Mouse (Mus musculus): Measurements from ENCODE around the gene Slc25a48. TPM values are rescaled to one million over a fixed set of nuclear protein-coding genes. Genes with fewer than 3 reads are reported as not detected.
A peak's percentile ranks its signal among the peaks of the same experiment; 100 is the strongest.

Slc25a48 gene
- polyA plus RNA-seq, 1 experiment from 2014 or later, result 0.05 TPM

GRCm38 (mm10) chr13:56426365-56426764 lies 11.8 kb upstream of the Slc25a48 start, which contains the start of gene Gm3045:
TSS of gene Gm3045 (plus strand) at chr13:56426594.
- Histone ChIP-seq H3K27me3 (peaks cover 52% of the 10 kb centered on the region), H3K4me3 (no peak within 1 kb of the TSS), H3K4me1 (replicated peaks) (peaks cover 2% of the 10 kb centered on the region; the same call in 1 of the 2 replicates), H3K9ac (no peak within 1 kb of the TSS), H3K36me3 (no peaks in the 10 kb centered on the region), H3K4me2 (no peak within 1 kb of the TSS), H3K27ac (no peak within 1 kb of the TSS), H3K9me3 (replicated peaks) (no peaks in the 10 kb centered on the region)
- ATAC-seq (replicated peaks; ENCODE audit: insufficient number of reproducible peaks, insufficient read depth, low FRiP score, low read depth), result no peak
- 66% methylated on average over 4 of the region's 4 CpGs for WGBS

- Histone ChIP-seq H3K4me1 (replicated peaks) (peaks cover 6% of the 10 kb centered on the region), H3K4me3 (no peak overlapping the region), H3K36me3 (no peaks in the 10 kb centered on the region), H3K9me3 (replicated peaks) (no peaks in the 10 kb centered on the region), H3K27ac (no peak overlapping the region), H3K4me2 (no peak overlapping the region), H3K27me3 (peaks cover 42% of the 10 kb centered on the region), H3K9ac (no peak overlapping the region)
- peak; percentile 61; the same call in 1 of the 2 replicates for ATAC-seq (replicated peaks; ENCODE audit: insufficient number of reproducible peaks, insufficient read depth, low FRiP score, low read depth)
- WGBS, result 34% methylated on average over 16 of the region's 16 CpGs
Observed at GRCm38 (mm10) chr13:56428724-56429500, 9.2 kb upstream of the Slc25a48 start.

- H3K9ac ChIP-seq, result no peak overlapping the region
- ATAC-seq (replicated peaks; ENCODE audit: insufficient number of reproducible peaks, insufficient read depth, low FRiP score, low read depth), result no peak
- H3K27me3 ChIP-seq, result peaks cover 56% of the 10 kb centered on the region
Observed at GRCm38 (mm10) chr13:56432496-56432895, 5.7 kb upstream of the Slc25a48 start.

GRCm38 (mm10) chr13:56433466-56433865 lies 4.7 kb upstream of the Slc25a48 start:
- no peak for ATAC-seq (replicated peaks; ENCODE audit: insufficient number of reproducible peaks, insufficient read depth, low FRiP score, low read depth)
- Histone ChIP-seq H3K36me3 (no peaks in the 10 kb centered on the region), H3K4me1 (replicated peaks) (peaks cover 15% of the 10 kb centered on the region), H3K9ac (no peak overlapping the region), H3K27ac (no peak overlapping the region), H3K27me3 (peaks cover 59% of the 10 kb centered on the region), H3K9me3 (replicated peaks) (no peaks in the 10 kb centered on the region), H3K4me2 (no peak overlapping the region), H3K4me3 (no peak overlapping the region)
- WGBS, result 16% methylated on average over 10 of the region's 10 CpGs

More at GRCm38 (mm10) chr13:56432496-56432895, 5.7 kb upstream of the Slc25a48 start:
- H3K27ac ChIP-seq, result no peak overlapping the region
- WGBS, result 81% methylated on average over 11 of the region's 12 CpGs
- H3K4me3 ChIP-seq, result no peak overlapping the region
- no peaks in the 10 kb centered on the region for H3K9me3 ChIP-seq (replicated peaks)
- no peak overlapping the region for H3K4me2 ChIP-seq
- H3K36me3 ChIP-seq, result no peaks in the 10 kb centered on the region
- peaks cover 8% of the 10 kb centered on the region for H3K4me1 ChIP-seq (replicated peaks)

GRCm38 (mm10) chr13:56434311-56434751 lies 3.8 kb upstream of the Slc25a48 start:
- Histone ChIP-seq H3K4me2 (no peak overlapping the region), H3K27ac (no peak overlapping the region), H3K4me3 (no peak overlapping the region), H3K9me3 (replicated peaks) (no peaks in the 10 kb centered on the region), H3K27me3 (peaks cover 59% of the 10 kb centered on the region), H3K4me1 (replicated peaks) (peaks cover 16% of the 10 kb centered on the region), H3K9ac (no peak overlapping the region), H3K36me3 (no peaks in the 10 kb centered on the region)
- no peak for ATAC-seq (replicated peaks; ENCODE audit: insufficient number of reproducible peaks, insufficient read depth, low FRiP score, low read depth)
- 65% methylated on average over 9 of the region's 9 CpGs for WGBS

- peaks cover 16% of the 10 kb centered on the region for H3K4me1 ChIP-seq (replicated peaks)
- H3K4me3 ChIP-seq, result no peak overlapping the region
- H3K27me3 ChIP-seq, result peaks cover 65% of the 10 kb centered on the region
- 59% methylated on average over 10 of the region's 10 CpGs for WGBS
- no peak overlapping the region for H3K9ac ChIP-seq
- H3K9me3 ChIP-seq (replicated peaks), result no peaks in the 10 kb centered on the region
- ATAC-seq (replicated peaks; ENCODE audit: insufficient number of reproducible peaks, insufficient read depth, low FRiP score, low read depth), result no peak
- no peaks in the 10 kb centered on the region for H3K36me3 ChIP-seq
- no peak overlapping the region for H3K27ac ChIP-seq
- no peak overlapping the region for H3K4me2 ChIP-seq
Observed at GRCm38 (mm10) chr13:56435615-56436287, 2.4 kb upstream of the Slc25a48 start.

- Histone ChIP-seq H3K9ac (no peak overlapping the region), H3K27me3 (peaks cover 31% of the 10 kb centered on the region), H3K36me3 (no peaks in the 10 kb centered on the region), H3K27ac (no peak overlapping the region), H3K9me3 (replicated peaks) (no peaks in the 10 kb centered on the region), H3K4me3 (no peak overlapping the region), H3K4me2 (no peak overlapping the region), H3K4me1 (replicated peaks) (peaks cover 4% of the 10 kb centered on the region)
- WGBS, result 52% methylated on average over 7 of the region's 7 CpGs
- ATAC-seq (replicated peaks; ENCODE audit: insufficient number of reproducible peaks, insufficient read depth, low FRiP score, low read depth), result no peak
Observed at GRCm38 (mm10) chr13:56443411-56443810, 5.3 kb downstream of the Slc25a48 start.

GRCm38 (mm10) chr13:56444112-56444511 lies 6.0 kb downstream of the Slc25a48 start:
- 91% methylated on average over 3 of the region's 3 CpGs for WGBS
- no peak for ATAC-seq (replicated peaks; ENCODE audit: insufficient number of reproducible peaks, insufficient read depth, low FRiP score, low read depth)
- Histone ChIP-seq H3K4me1 (replicated peaks) (no peaks in the 10 kb centered on the region), H3K27me3 (peaks cover 24% of the 10 kb centered on the region), H3K9me3 (replicated peaks) (no peaks in the 10 kb centered on the region), H3K27ac (no peak overlapping the region), H3K4me2 (no peak overlapping the region), H3K9ac (no peak overlapping the region), H3K36me3 (no peaks in the 10 kb centered on the region), H3K4me3 (no peak overlapping the region)

GRCm38 (mm10) chr13:56444996-56445395 lies 6.8 kb downstream of the Slc25a48 start:
- Histone ChIP-seq H3K27ac (no peak overlapping the region), H3K27me3 (peaks cover 15% of the 10 kb centered on the region), H3K9me3 (replicated peaks) (no peaks in the 10 kb centered on the region), H3K4me3 (no peak overlapping the region), H3K36me3 (no peaks in the 10 kb centered on the region), H3K4me1 (replicated peaks) (no peaks in the 10 kb centered on the region), H3K9ac (no peak overlapping the region), H3K4me2 (no peak overlapping the region)
- WGBS, result 74% methylated on average over 6 of the region's 6 CpGs
- no peak for ATAC-seq (replicated peaks; ENCODE audit: insufficient number of reproducible peaks, insufficient read depth, low FRiP score, low read depth)

- Histone ChIP-seq H3K4me2 (no peak overlapping the region), H3K9me3 (replicated peaks) (no peaks in the 10 kb centered on the region), H3K27ac (no peak overlapping the region), H3K4me3 (no peak overlapping the region), H3K4me1 (replicated peaks) (no peaks in the 10 kb centered on the region), H3K9ac (no peak overlapping the region), H3K27me3 (no peaks in the 10 kb centered on the region), H3K36me3 (no peaks in the 10 kb centered on the region)
- no peak for ATAC-seq (replicated peaks; ENCODE audit: insufficient number of reproducible peaks, insufficient read depth, low FRiP score, low read depth)
- 62% methylated on average over 10 of the region's 10 CpGs for WGBS
Observed at GRCm38 (mm10) chr13:56449239-56450030, 11.3 kb downstream of the Slc25a48 start.

GRCm38 (mm10) chr13:56450035-56450434 lies 11.9 kb downstream of the Slc25a48 start:
- Histone ChIP-seq H3K36me3 (no peaks in the 10 kb centered on the region), H3K27me3 (no peaks in the 10 kb centered on the region), H3K4me2 (no peak overlapping the region), H3K9me3 (replicated peaks) (no peaks in the 10 kb centered on the region), H3K27ac (no peak overlapping the region), H3K9ac (no peak overlapping the region), H3K4me1 (replicated peaks) (no peaks in the 10 kb centered on the region), H3K4me3 (no peak overlapping the region)
- WGBS, result 77% methylated on average over 8 of the region's 8 CpGs
- ATAC-seq (replicated peaks; ENCODE audit: insufficient number of reproducible peaks, insufficient read depth, low FRiP score, low read depth), result no peak
